Mouse (Mus musculus) cerebellum, adult 9-11 months (tissue): ENCODE measurements around the gene Myof.

Experiments
- DNase-seq: peaks from one replicate; pipeline ENCODE4 v3.0.0; 2022

Myof gene

GRCm38 (mm10) chr19:37937092-37937491 is 106.3 kb downstream of the Myof start:
- DNase-seq, result no peak

- no peak for DNase-seq
These were observed 108.7 kb downstream of the Myof start for GRCm38 (mm10) chr19:37934640-37935039.

GRCm38 (mm10) chr19:37932198-37932597 is 111.2 kb downstream of the Myof start:
- DNase-seq, result no peak

GRCm38 (mm10) chr19:37927911-37928310 is 115.5 kb downstream of the Myof start:
- DNase-seq, result no peak

- no peak for DNase-seq
These were observed 118.1 kb downstream of the Myof start for GRCm38 (mm10) chr19:37925323-37925722.

GRCm38 (mm10) chr19:37924266-37924665 is 119.1 kb downstream of the Myof start:
- no peak for DNase-seq

- DNase-seq, result no peak
These were observed 122.3 kb downstream of the Myof start for GRCm38 (mm10) chr19:37921098-37921497.

- no peak for DNase-seq
These were observed 124.9 kb downstream of the Myof start for GRCm38 (mm10) chr19:37918515-37918932.

GRCm38 (mm10) chr19:37914261-37914660 is 129.1 kb downstream of the Myof start:
- DNase-seq, result no peak

- no peak for DNase-seq
These were observed 130.9 kb downstream of the Myof start for GRCm38 (mm10) chr19:37912501-37912900.

GRCm38 (mm10) chr19:37909830-37910261 is 133.5 kb downstream of the Myof start:
- DNase-seq, result no peak

- no peak for DNase-seq
These were observed 135.7 kb downstream of the Myof start for GRCm38 (mm10) chr19:37907451-37908320.

- no peak for DNase-seq
These were observed 136.5 kb downstream of the Myof start for GRCm38 (mm10) chr19:37906916-37907315.

- no peak for DNase-seq
These were observed 147.3 kb downstream of the Myof start for GRCm38 (mm10) chr19:37896081-37896480.

- DNase-seq, result no peak
These were observed 152.4 kb downstream of the Myof start for GRCm38 (mm10) chr19:37891006-37891405.

GRCm38 (mm10) chr19:37886355-37887120 is 156.8 kb downstream of the Myof start:
- peak; percentile 21 for DNase-seq

GRCm38 (mm10) chr19:37881431-37882081 is 161.8 kb downstream of the Myof start:
- DNase-seq, result no peak

- no peak for DNase-seq
These were observed 165.7 kb downstream of the Myof start for GRCm38 (mm10) chr19:37877511-37878167.

GRCm38 (mm10) chr19:37876605-37877245 is 166.7 kb downstream of the Myof start:
- DNase-seq, result no peak

- DNase-seq, result no peak
These were observed 169.9 kb downstream of the Myof start for GRCm38 (mm10) chr19:37873499-37873898.

- no peak for DNase-seq
These were observed 175.8 kb downstream of the Myof start for GRCm38 (mm10) chr19:37867592-37867991.

GRCm38 (mm10) chr19:37866994-37867393 is 176.4 kb downstream of the Myof start:
- DNase-seq, result no peak
